Mouse (Mus musculus) ovary, adult 18-20 months (tissue): ENCODE data around the gene Olfr1170.

Source experiments
- DNase-seq: peaks from one replicate; pipeline ENCODE4 v3.0.0; 2022; ENCODE audit warnings: low spot score, mixed read lengths

Olfr1170 gene

GRCm38 (mm10) chr2:88228234-88228633 is at the start of gene Olfr1170:
Gene Olfr1170 (minus strand): TSS chr2:88228334.
- DNase-seq: no peak

GRCm38 (mm10) chr2:88220784-88221183 is 7.3 kb downstream of the Olfr1170 start:
- no peak for DNase-seq

GRCm38 (mm10) chr2:88181580-88181979 is 46.6 kb downstream of the Olfr1170 start, which contains the start of gene Olfr1168:
Gene Olfr1168 (plus strand): TSS chr2:88181880.
- DNase-seq: no peak
